Mouse (Mus musculus) layer of hippocampus, adult 18-20 months (tissue): ENCODE measurements around the gene Snai1. TPM values are rescaled to one million over a fixed set of nuclear protein-coding genes. Genes with fewer than 3 reads are reported as not detected.

Source experiments
- DNase-seq, 2 experiments: peaks; one replicate each; pipeline ENCODE4 v3.0.0; 2022; ENCODE audit warnings: low spot score in 2 of 2
- total RNA-seq, 2 experiments: library from RNA; stranded (reverse); gene quantifications; 2 replicates each; pipeline ENCODE4 v1.2.3; 2021

Snai1 gene
- total RNA-seq, 2 experiments from 2014 or later, result 0.32 to 0.53 TPM

DNA sequence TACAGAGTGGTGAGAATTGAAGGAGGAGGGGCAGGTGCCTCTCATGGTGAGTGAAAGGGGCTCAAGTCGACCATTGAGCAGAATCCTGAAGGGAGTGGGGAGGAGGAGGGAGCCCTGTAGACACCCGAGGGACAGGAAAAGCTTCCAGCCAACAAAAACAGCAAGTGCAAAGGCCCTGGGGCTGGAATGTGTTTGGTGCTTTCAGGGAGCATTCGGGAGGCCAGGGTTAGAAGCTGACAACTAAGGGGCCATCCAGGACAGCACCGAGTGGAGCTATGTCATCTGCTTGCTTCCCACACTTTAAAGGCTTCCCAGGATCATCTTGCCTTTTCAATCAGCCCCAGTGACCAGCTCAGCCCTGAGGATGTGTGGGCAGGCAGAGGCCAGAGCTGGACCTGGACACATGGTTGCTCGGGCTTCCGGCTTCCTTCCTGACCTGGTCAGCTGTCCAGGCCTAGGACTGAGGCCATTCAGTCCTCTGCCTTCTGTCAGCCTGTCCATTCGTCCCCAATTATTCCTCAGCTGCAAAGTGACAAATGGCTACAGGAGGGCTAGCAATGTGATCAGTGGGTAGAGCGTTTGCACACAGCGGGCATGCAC, 39.3 kb downstream of the Snai1 start:
- no peak for DNase-seq

GRCm38 (mm10) chr2:167578521-167578920, 40.5 kb downstream of the Snai1 start:
- DNase-seq, result no peak

- no peak for DNase-seq
These were observed 45.4 kb downstream of the Snai1 start for GRCm38 (mm10) chr2:167583161-167583952.

DNA sequence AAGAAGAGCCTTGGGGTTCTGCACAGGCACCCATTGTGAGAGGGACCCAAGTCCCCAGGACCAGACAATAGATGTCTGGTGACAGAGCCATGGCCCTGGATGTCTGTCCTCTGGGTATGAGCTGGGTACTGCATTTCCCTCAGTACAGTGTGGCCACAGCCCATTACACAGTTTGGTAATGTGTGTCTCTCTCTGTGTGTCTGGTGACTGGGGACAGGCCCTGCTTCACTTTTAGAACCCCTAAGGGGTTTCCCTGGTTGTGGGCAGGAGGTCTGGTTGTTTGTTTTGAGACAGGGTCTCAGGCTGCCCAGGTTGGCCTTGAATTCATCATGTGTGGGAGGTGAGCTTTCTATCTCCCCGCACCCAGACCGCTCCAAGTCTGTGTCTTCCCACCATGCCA, 47.3 kb downstream of the Snai1 start:
- no peak for DNase-seq

GRCm38 (mm10) chr2:167586041-167586440, 48.0 kb downstream of the Snai1 start:
- no peak for DNase-seq

GRCm38 (mm10) chr2:167586976-167587375, 49.0 kb downstream of the Snai1 start:
- DNase-seq, result no peak

- no peak for DNase-seq
These were observed 51.0 kb downstream of the Snai1 start for GRCm38 (mm10) chr2:167588774-167589577.

Other genes with a start within 250 kb of the Snai1 start
- 10 to 100 TPM; 43.7 to 44.5 TPM for gene B4galt5, start 189.0 kb upstream of the Snai1 start, total RNA-seq
- gene Slc9a8, start 116.5 kb upstream of the Snai1 start, total RNA-seq, result 10 to 100 TPM; 28.9 to 29.9 TPM
- 10 to 100 TPM; 51.4 to 54.6 TPM for gene Rnf114, start 45.5 kb upstream of the Snai1 start, total RNA-seq
- gene Spata2, start 45.3 kb upstream of the Snai1 start, total RNA-seq, result 10 to 100 TPM; 81.6 to 89.6 TPM
- 100 to 1,000 TPM; 235 to 247 TPM for gene Ube2v1, start 93.9 kb downstream of the Snai1 start, total RNA-seq
- gene Gm20431, start 123.3 kb downstream of the Snai1 start, total RNA-seq, result 10 to 100 TPM; 36.7 to 39.9 TPM
- 10 to 100 TPM; 41.9 to 43.2 TPM for gene Cebpb, start 150.7 kb downstream of the Snai1 start, total RNA-seq
- gene Tmem189, start 151.6 kb downstream of the Snai1 start, total RNA-seq, result 10 to 100 TPM; 46.7 TPM